Mouse (Mus musculus) layer of hippocampus, postnatal 14 days (tissue): ENCODE measurements around the gene Itga2. TPM values are rescaled to one million over a fixed set of nuclear protein-coding genes. Genes with fewer than 3 reads are reported as not detected.
A peak's percentile ranks its signal among the peaks of the same experiment; 100 is the strongest.

Experiments
- DNase-seq, 2 experiments: peaks; one replicate each; pipeline ENCODE4 v3.0.0; 2021 to 2022; ENCODE audit warnings: low spot score in 2 of 2, mixed read lengths in 1 of 2
- long read RNA-seq, 2 experiments: library from polyadenylated mRNA; stranded (forward); transcript quantifications; one replicate each; pipeline ENCODE4 v2.0.0; 2021
- total RNA-seq, 2 experiments: library from RNA; stranded (reverse); gene quantifications; 2 replicates each; pipeline ENCODE4 v1.2.3; 2021

Gene Itga2
- total RNA-seq, result under 1 TPM; 0.10 to 0.55 TPM
- long read RNA-seq, experiment 1, result 0 reads
- long read RNA-seq, experiment 2, result 0 reads

GRCm38 (mm10) chr13:114931775-114932294 is at the start of gene Itga2:
Itga2 (minus strand) TSS chr13:114932100.
- peak; percentile 17 to 22 for DNase-seq

GRCm38 (mm10) chr13:114980831-114981419 is 49.0 kb upstream of the Itga2 start:
- DNase-seq, result peak in 1 of 2 experiments; percentile 19

GRCm38 (mm10) chr13:114974484-114975042 is 42.7 kb upstream of the Itga2 start:
- no peak for DNase-seq

GRCm38 (mm10) chr13:114971905-114972304 is 40.0 kb upstream of the Itga2 start:
- DNase-seq, result no peak

- peak; percentile 76 to 82 for DNase-seq
Observed at GRCm38 (mm10) chr13:114964233-114964632, 32.3 kb upstream of the Itga2 start.

GRCm38 (mm10) chr13:114954516-114954915 is 22.6 kb upstream of the Itga2 start:
- DNase-seq, result no peak

- DNase-seq, result no peak
Observed at GRCm38 (mm10) chr13:114933541-114933940, 1.6 kb upstream of the Itga2 start.

GRCm38 (mm10) chr13:114930996-114931649 is 777 bp downstream of the Itga2 start:
- peak in 1 of 2 experiments; percentile 8 for DNase-seq

- no peak for DNase-seq
Observed at GRCm38 (mm10) chr13:114924785-114925184, 7.1 kb downstream of the Itga2 start.

- peak; percentile 17 to 44 for DNase-seq
Observed at GRCm38 (mm10) chr13:114923331-114923730, 8.6 kb downstream of the Itga2 start.

- DNase-seq, result no peak
Observed at GRCm38 (mm10) chr13:114915767-114916166, 16.1 kb downstream of the Itga2 start.

GRCm38 (mm10) chr13:114914963-114915362 is 16.9 kb downstream of the Itga2 start:
- DNase-seq, result no peak

- no peak for DNase-seq
Observed at GRCm38 (mm10) chr13:114914559-114914958, 17.3 kb downstream of the Itga2 start.

- no peak for DNase-seq
Observed at GRCm38 (mm10) chr13:114910629-114911028, 21.3 kb downstream of the Itga2 start.

GRCm38 (mm10) chr13:114909514-114909913 is 22.4 kb downstream of the Itga2 start:
- no peak for DNase-seq

- no peak for DNase-seq
Observed at GRCm38 (mm10) chr13:114907876-114908275, 24.0 kb downstream of the Itga2 start.

GRCm38 (mm10) chr13:114896751-114897386 is 35.0 kb downstream of the Itga2 start:
- peak; percentile 4 to 12 for DNase-seq

- DNase-seq, result no peak
Observed at GRCm38 (mm10) chr13:114895896-114896295, 36.0 kb downstream of the Itga2 start.

GRCm38 (mm10) chr13:114894718-114895117 is 37.2 kb downstream of the Itga2 start:
- no peak for DNase-seq

GRCm38 (mm10) chr13:114891655-114892054 is 40.2 kb downstream of the Itga2 start:
- no peak for DNase-seq

- no peak for DNase-seq
Observed at GRCm38 (mm10) chr13:114887695-114888094, 44.2 kb downstream of the Itga2 start.

- DNase-seq, result no peak
Observed at GRCm38 (mm10) chr13:114887293-114887692, 44.6 kb downstream of the Itga2 start.
